Mouse (Mus musculus): ENCODE measurements around the gene Mark4. TPM values are rescaled to one million over a fixed set of nuclear protein-coding genes. Genes with fewer than 3 reads are reported as not detected.
A peak's percentile ranks its signal among the peaks of the same experiment; 100 is the strongest.

The Mark4 gene
- polyA plus RNA-seq, 1 experiment, result 9.8 TPM

- Histone ChIP-seq H3K4me3 (ENCODE audit: insufficient read depth, low read depth, low read length) (no peak overlapping the region), H3K27ac (replicated peaks; ENCODE audit: low read depth, low read length) (no peak overlapping the region), H3K4me1 (ENCODE audit: control insufficient read depth, insufficient read depth, insufficient read length, low read length) (no peaks in the 10 kb centered on the region)
Observed at GRCm38 (mm10) chr7:19430402-19430801, 28.2 kb downstream of the Mark4 start.

- Histone ChIP-seq H3K4me3 (ENCODE audit: insufficient read depth, low read depth, low read length) (no peak overlapping the region), H3K4me1 (ENCODE audit: control insufficient read depth, insufficient read depth, insufficient read length, low read length) (no peaks in the 10 kb centered on the region), H3K27ac (replicated peaks; ENCODE audit: low read depth, low read length) (no peak overlapping the region)
Observed at GRCm38 (mm10) chr7:19429726-19430125, 28.9 kb downstream of the Mark4 start.

GRCm38 (mm10) chr7:19427999-19428650 lies 30.5 kb downstream of the Mark4 start:
- no peak overlapping the region for H3K4me3 ChIP-seq (ENCODE audit: insufficient read depth, low read depth, low read length)
- H3K27ac ChIP-seq (replicated peaks; ENCODE audit: low read depth, low read length), result no peak overlapping the region
- no peaks in the 10 kb centered on the region for H3K4me1 ChIP-seq (ENCODE audit: control insufficient read depth, insufficient read depth, insufficient read length, low read length)

GRCm38 (mm10) chr7:19426888-19427287 lies 31.7 kb downstream of the Mark4 start:
- H3K4me3 ChIP-seq (ENCODE audit: insufficient read depth, low read depth, low read length), result no peak overlapping the region
- no peaks in the 10 kb centered on the region for H3K4me1 ChIP-seq (ENCODE audit: control insufficient read depth, insufficient read depth, insufficient read length, low read length)
- H3K27ac ChIP-seq (replicated peaks; ENCODE audit: low read depth, low read length), result no peak overlapping the region

- H3K4me3 ChIP-seq (ENCODE audit: insufficient read depth, low read depth, low read length), result no peak overlapping the region
- H3K4me1 ChIP-seq (ENCODE audit: control insufficient read depth, insufficient read depth, insufficient read length, low read length), result no peaks in the 10 kb centered on the region
- H3K27ac ChIP-seq (replicated peaks; ENCODE audit: low read depth, low read length), result no peak overlapping the region
Observed at GRCm38 (mm10) chr7:19426349-19426748, 32.3 kb downstream of the Mark4 start.

- Histone ChIP-seq H3K27ac (replicated peaks; ENCODE audit: low read depth, low read length) (no peak overlapping the region), H3K4me3 (ENCODE audit: insufficient read depth, low read depth, low read length) (no peak overlapping the region), H3K4me1 (ENCODE audit: control insufficient read depth, insufficient read depth, insufficient read length, low read length) (0 out of 2 replicates have a peak, but pooled peaks cover 3% of the 10 kb centered on the region)
Observed at GRCm38 (mm10) chr7:19424051-19424450, 34.6 kb downstream of the Mark4 start.

- H3K4me1 ChIP-seq (ENCODE audit: control insufficient read depth, insufficient read depth, insufficient read length, low read length), result 0 out of 2 replicates have a peak, but pooled peaks cover 3% of the 10 kb centered on the region
- no peak overlapping the region for H3K4me3 ChIP-seq (ENCODE audit: insufficient read depth, low read depth, low read length)
- no peak overlapping the region for H3K27ac ChIP-seq (replicated peaks; ENCODE audit: low read depth, low read length)
Observed at GRCm38 (mm10) chr7:19423083-19423482, 35.5 kb downstream of the Mark4 start.

- Histone ChIP-seq H3K4me1 (ENCODE audit: control insufficient read depth, insufficient read depth, insufficient read length, low read length) (0 out of 2 replicates have a peak, but pooled peaks cover 3% of the 10 kb centered on the region), H3K4me3 (ENCODE audit: insufficient read depth, low read depth, low read length) (peak overlapping the region; percentile 50), H3K27ac (replicated peaks; ENCODE audit: low read depth, low read length) (no peak overlapping the region)
Observed at GRCm38 (mm10) chr7:19420821-19421636, 37.6 kb downstream of the Mark4 start.

GRCm38 (mm10) chr7:19420121-19420520 lies 38.5 kb downstream of the Mark4 start:
- H3K4me3 ChIP-seq (ENCODE audit: insufficient read depth, low read depth, low read length), result no peak overlapping the region
- 0 out of 2 replicates have a peak, but pooled peaks cover 3% of the 10 kb centered on the region for H3K4me1 ChIP-seq (ENCODE audit: control insufficient read depth, insufficient read depth, insufficient read length, low read length)
- no peak overlapping the region for H3K27ac ChIP-seq (replicated peaks; ENCODE audit: low read depth, low read length)

- Histone ChIP-seq H3K27ac (replicated peaks; ENCODE audit: low read depth, low read length) (no peak overlapping the region), H3K4me1 (ENCODE audit: control insufficient read depth, insufficient read depth, insufficient read length, low read length) (0 out of 2 replicates have a peak, but pooled peaks cover 3% of the 10 kb centered on the region), H3K4me3 (ENCODE audit: insufficient read depth, low read depth, low read length) (no peak overlapping the region)
Observed at GRCm38 (mm10) chr7:19416590-19416989, 42.0 kb downstream of the Mark4 start.

- Histone ChIP-seq H3K4me1 (ENCODE audit: control insufficient read depth, insufficient read depth, insufficient read length, low read length) (no peaks in the 10 kb centered on the region), H3K4me3 (ENCODE audit: insufficient read depth, low read depth, low read length) (no peak overlapping the region), H3K27ac (replicated peaks; ENCODE audit: low read depth, low read length) (no peak overlapping the region)
Observed at GRCm38 (mm10) chr7:19413525-19413924, 45.1 kb downstream of the Mark4 start.

- H3K4me3 ChIP-seq (ENCODE audit: insufficient read depth, low read depth, low read length), result no peak overlapping the region; the same call in 1 of the 2 replicates
- H3K4me1 ChIP-seq (ENCODE audit: control insufficient read depth, insufficient read depth, insufficient read length, low read length), result no peaks in the 10 kb centered on the region
- no peak overlapping the region for H3K27ac ChIP-seq (replicated peaks; ENCODE audit: low read depth, low read length)
Observed at GRCm38 (mm10) chr7:19411783-19412182, 46.8 kb downstream of the Mark4 start.

GRCm38 (mm10) chr7:19410766-19411344 lies 47.8 kb downstream of the Mark4 start:
- no peak overlapping the region for H3K4me3 ChIP-seq (ENCODE audit: insufficient read depth, low read depth, low read length)
- no peaks in the 10 kb centered on the region for H3K4me1 ChIP-seq (ENCODE audit: control insufficient read depth, insufficient read depth, insufficient read length, low read length)
- no peak overlapping the region for H3K27ac ChIP-seq (replicated peaks; ENCODE audit: low read depth, low read length)

GRCm38 (mm10) chr7:19409753-19410152 lies 48.9 kb downstream of the Mark4 start:
- Histone ChIP-seq H3K4me1 (ENCODE audit: control insufficient read depth, insufficient read depth, insufficient read length, low read length) (no peaks in the 10 kb centered on the region), H3K4me3 (ENCODE audit: insufficient read depth, low read depth, low read length) (no peak overlapping the region), H3K27ac (replicated peaks; ENCODE audit: low read depth, low read length) (no peak overlapping the region)

- H3K4me3 ChIP-seq (ENCODE audit: insufficient read depth, low read depth, low read length), result no peak overlapping the region
- H3K27ac ChIP-seq (replicated peaks; ENCODE audit: low read depth, low read length), result no peak overlapping the region
- H3K4me1 ChIP-seq (ENCODE audit: control insufficient read depth, insufficient read depth, insufficient read length, low read length), result no peaks in the 10 kb centered on the region
Observed at GRCm38 (mm10) chr7:19405417-19405816, 53.2 kb downstream of the Mark4 start.

Measured in brown adipose tissue, adult 24 weeks (tissue).